Mouse (Mus musculus) forebrain, embryonic 15.5 days (tissue): Measurements from ENCODE around the gene Chrna1. TPM values are rescaled to one million over a fixed set of nuclear protein-coding genes. Genes with fewer than 3 reads are reported as not detected.

ENCODE experiments used
- ATAC-seq: fragments of 200-750 bp; cut with Nextera tagmentation; replicated peaks from 2 replicates; pipeline ENCODE4 v1.8.0; 2017; ENCODE audit warnings: mild to moderate bottlenecking, moderate TSS enrichment, moderate library complexity
- H3K27ac ChIP-seq: fragments of 300-500 bp; sonication (generic); replicated peaks from 2 replicates; pipeline ENCODE4 v1.5.1; 2015; ENCODE audit warnings: mild to moderate bottlenecking, inconsistent platforms
- H3K27me3 ChIP-seq: fragments of 300-500 bp; sonication (generic); 2 replicates; pipeline ENCODE4 v1.6.1; 2015; ENCODE audit warnings: inconsistent platforms
- H3K36me3 ChIP-seq: fragments of 300-500 bp; sonication (generic); 2 replicates; pipeline ENCODE4 v1.6.1; 2015; ENCODE audit warnings: mild to moderate bottlenecking, inconsistent platforms
- H3K4me1 ChIP-seq: fragments of 300-500 bp; sonication (generic); 2 replicates; pipeline ENCODE4 v1.6.1; 2015; ENCODE audit warnings: inconsistent platforms
- H3K4me2 ChIP-seq: fragments of 300-500 bp; sonication (generic); replicated peaks from 2 replicates; pipeline ENCODE4 v1.6.1; 2015; ENCODE audit warnings: mild to moderate bottlenecking, inconsistent platforms
- H3K4me3 ChIP-seq: fragments of 300-500 bp; sonication (generic); 2 replicates; pipeline ENCODE4 v1.5.1; 2015; ENCODE audit warnings: mild to moderate bottlenecking, inconsistent platforms
- H3K9ac ChIP-seq: fragments of 300-500 bp; sonication (generic); replicated peaks from 2 replicates; pipeline ENCODE4 v1.6.1; 2015; ENCODE audit warnings: mild to moderate bottlenecking, inconsistent platforms
- H3K9me3 ChIP-seq: fragments of 300-500 bp; sonication (generic); 2 replicates; pipeline ENCODE4 v1.6.1; 2016; ENCODE audit warnings: inconsistent platforms
- WGBS: fragments of 180-500 bp; shearing (Covaris S2); methylation state at CpG from one replicate; pipeline ENCODE4 v1.1.7; 2015; ENCODE audit warnings: mixed read lengths; 5-methylcytosine and 5-hydroxymethylcytosine counted together
- polyA plus RNA-seq: library from polyadenylated mRNA; unstranded; fragments of >200 nt; fragmentation: Nextera tagmentation; extraction: Ambion mirVana; gene quantifications from 2 replicates; pipeline ENCODE4 v1.2.1, GENCODE M21; 2015

Gene Chrna1
- polyA plus RNA-seq, 1 experiment from 2014 or later = 0.11 TPM

GRCm38 (mm10) chr2:73550725-73551124 lies 29.4 kb downstream of the Chrna1 start:
- Histone ChIP-seq H3K36me3 (no peaks in the 10 kb centered on the region), H3K27ac (no peak overlapping the region), H3K27me3 (no peaks in the 10 kb centered on the region), H3K4me3 (no peak overlapping the region), H3K9ac (no peak overlapping the region), H3K9me3 (no peaks in the 10 kb centered on the region), H3K4me2 (peak overlapping the region; percentile 27), H3K4me1 (no peaks in the 10 kb centered on the region)
- WGBS = 24% methylated on average over 6 of the region's 6 CpGs
- ATAC-seq = no peak; the same call in 1 of the 2 replicates

- Histone ChIP-seq H3K4me2 (no peak overlapping the region), H3K9ac (no peak overlapping the region), H3K27ac (no peak overlapping the region), H3K27me3 (no peaks in the 10 kb centered on the region), H3K9me3 (no peaks in the 10 kb centered on the region), H3K36me3 (no peaks in the 10 kb centered on the region), H3K4me1 (no peaks in the 10 kb centered on the region), H3K4me3 (no peak overlapping the region)
- no peak for ATAC-seq
- 51% methylated on average over 2 of the region's 2 CpGs for WGBS
Observed at GRCm38 (mm10) chr2:73548542-73548941, 31.6 kb downstream of the Chrna1 start.

DNA sequence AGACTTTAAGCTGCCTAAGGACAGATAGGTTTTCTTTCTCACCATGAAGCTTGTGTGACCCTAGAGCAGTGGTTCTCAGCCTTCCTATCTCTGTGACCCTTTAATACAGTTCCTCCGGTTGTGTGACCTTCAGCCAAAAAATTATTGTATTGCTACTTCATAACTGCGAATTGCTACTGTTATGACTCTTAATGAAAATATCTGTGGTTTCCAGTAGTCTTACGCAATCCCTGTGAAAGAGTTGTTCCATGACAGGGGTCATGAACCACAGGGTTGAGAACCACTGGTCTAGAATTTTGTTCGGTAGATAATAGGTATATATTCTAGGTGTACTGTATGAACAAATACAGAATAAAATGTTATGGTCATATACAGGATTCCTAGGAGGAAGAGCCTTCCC lies 32.9 kb downstream of the Chrna1 start:
- 93% methylated on average over 4 of the region's 4 CpGs for WGBS
- no peak for ATAC-seq
- no peaks in the 10 kb centered on the region for H3K36me3 ChIP-seq
- H3K4me2 ChIP-seq = no peak overlapping the region
- no peak overlapping the region for H3K4me3 ChIP-seq
- no peaks in the 10 kb centered on the region for H3K4me1 ChIP-seq
- no peak overlapping the region for H3K9ac ChIP-seq
- H3K27me3 ChIP-seq = no peaks in the 10 kb centered on the region
- H3K27ac ChIP-seq = no peak overlapping the region
- H3K9me3 ChIP-seq = no peaks in the 10 kb centered on the region

DNA sequence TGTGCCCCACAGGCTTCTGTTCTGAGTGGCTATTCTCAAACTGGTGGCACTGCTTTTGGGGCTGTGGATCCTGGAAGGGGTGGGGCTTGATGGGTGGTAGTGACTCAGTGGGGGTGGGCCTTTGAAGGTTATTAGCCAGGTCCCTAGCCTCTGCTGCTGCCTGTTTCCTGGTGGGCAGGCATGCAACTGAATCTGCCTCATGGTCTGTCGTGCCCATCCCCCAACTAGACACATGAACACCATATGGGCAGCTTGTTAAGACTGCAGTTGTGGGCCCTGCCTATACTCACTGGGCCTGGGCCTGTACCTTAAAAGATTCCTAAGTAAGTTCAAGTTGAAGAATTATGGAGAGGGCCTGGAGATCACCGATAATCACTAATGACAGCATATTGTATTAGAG lies 34.6 kb downstream of the Chrna1 start:
- Histone ChIP-seq H3K27me3 (no peaks in the 10 kb centered on the region), H3K4me2 (no peak overlapping the region), H3K9ac (no peak overlapping the region), H3K4me3 (no peak overlapping the region), H3K27ac (no peak overlapping the region), H3K36me3 (no peaks in the 10 kb centered on the region), H3K9me3 (no peaks in the 10 kb centered on the region), H3K4me1 (no peaks in the 10 kb centered on the region)
- WGBS = 86% methylated on average over 2 of the region's 2 CpGs
- no peak; the same call in 1 of the 2 replicates for ATAC-seq

DNA sequence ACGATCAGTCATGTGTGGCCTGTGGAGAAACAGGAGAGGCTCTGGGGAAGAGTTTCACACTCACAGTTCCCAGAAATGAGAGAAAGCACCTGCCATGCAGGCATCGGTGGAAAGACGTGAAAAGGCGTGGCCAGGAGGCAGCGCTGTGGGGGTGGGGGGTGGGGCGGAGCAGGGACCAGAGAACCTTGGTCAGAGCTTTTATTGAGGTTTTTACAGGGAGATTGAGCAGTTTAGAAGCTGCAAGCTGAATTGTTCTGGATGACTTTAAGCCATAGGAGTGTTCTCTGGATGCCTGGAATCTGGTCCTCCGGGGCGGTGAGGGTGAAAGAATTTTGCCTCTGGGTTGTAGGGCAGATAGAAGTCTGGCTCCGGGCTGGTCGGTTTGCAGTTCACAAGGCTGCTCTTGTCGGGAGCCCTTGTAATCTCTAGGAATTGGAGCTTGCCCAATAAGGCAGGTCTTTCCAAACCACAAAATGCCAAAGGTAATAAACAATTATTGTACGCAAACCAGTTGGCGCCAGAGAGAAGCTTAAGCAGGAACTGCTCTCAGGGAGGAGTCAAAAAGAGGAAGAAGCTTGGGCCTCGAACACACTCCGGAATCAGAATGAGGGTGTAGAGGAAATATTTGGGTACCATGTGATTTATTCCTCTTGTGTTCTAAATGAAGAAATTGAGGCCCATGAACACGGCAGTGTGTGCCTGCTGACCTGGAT lies 39.5 kb downstream of the Chrna1 start:
- Histone ChIP-seq H3K4me3 (no peak overlapping the region), H3K4me1 (no peaks in the 10 kb centered on the region), H3K36me3 (no peaks in the 10 kb centered on the region), H3K27ac (no peak overlapping the region), H3K4me2 (no peak overlapping the region), H3K9ac (no peak overlapping the region), H3K9me3 (no peaks in the 10 kb centered on the region), H3K27me3 (no peaks in the 10 kb centered on the region)
- no peak for ATAC-seq
- 40% methylated on average over 16 of the region's 16 CpGs for WGBS

DNA sequence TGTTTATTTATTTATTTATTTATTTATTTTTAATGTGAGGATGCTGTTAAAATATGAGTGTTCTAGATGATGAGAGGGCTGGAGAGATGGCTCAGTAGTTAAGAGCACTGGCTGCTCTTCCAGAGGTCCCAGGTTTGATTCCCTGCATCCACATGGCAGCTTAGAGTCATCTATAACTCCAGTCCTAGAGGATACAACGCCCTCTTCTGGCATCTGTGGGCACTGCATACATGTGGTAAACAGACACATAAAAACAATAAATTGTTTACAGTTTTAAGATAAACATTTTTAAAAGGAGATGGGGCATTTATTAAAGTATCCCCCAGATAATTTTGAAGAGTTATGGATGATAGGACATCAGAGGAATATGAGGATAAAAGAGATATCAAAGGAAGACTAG lies 40.4 kb downstream of the Chrna1 start:
- no peak overlapping the region for H3K27ac ChIP-seq
- H3K4me3 ChIP-seq = no peak overlapping the region
- H3K9me3 ChIP-seq = no peaks in the 10 kb centered on the region
- H3K9ac ChIP-seq = no peak overlapping the region
- no peak overlapping the region for H3K4me2 ChIP-seq
- WGBS = 42% methylated on average over 1 of the region's 1 CpGs
- H3K36me3 ChIP-seq = no peaks in the 10 kb centered on the region
- no peak for ATAC-seq
- no peaks in the 10 kb centered on the region for H3K27me3 ChIP-seq
- no peaks in the 10 kb centered on the region for H3K4me1 ChIP-seq

GRCm38 (mm10) chr2:73539141-73539540 lies 41.0 kb downstream of the Chrna1 start:
- H3K4me3 ChIP-seq = no peak overlapping the region
- no peaks in the 10 kb centered on the region for H3K27me3 ChIP-seq
- WGBS = 84% methylated on average over 3 of the region's 3 CpGs
- H3K9ac ChIP-seq = no peak overlapping the region
- no peak for ATAC-seq
- H3K9me3 ChIP-seq = no peaks in the 10 kb centered on the region
- H3K27ac ChIP-seq = no peak overlapping the region
- no peaks in the 10 kb centered on the region for H3K36me3 ChIP-seq
- H3K4me1 ChIP-seq = no peaks in the 10 kb centered on the region
- no peak overlapping the region for H3K4me2 ChIP-seq

DNA sequence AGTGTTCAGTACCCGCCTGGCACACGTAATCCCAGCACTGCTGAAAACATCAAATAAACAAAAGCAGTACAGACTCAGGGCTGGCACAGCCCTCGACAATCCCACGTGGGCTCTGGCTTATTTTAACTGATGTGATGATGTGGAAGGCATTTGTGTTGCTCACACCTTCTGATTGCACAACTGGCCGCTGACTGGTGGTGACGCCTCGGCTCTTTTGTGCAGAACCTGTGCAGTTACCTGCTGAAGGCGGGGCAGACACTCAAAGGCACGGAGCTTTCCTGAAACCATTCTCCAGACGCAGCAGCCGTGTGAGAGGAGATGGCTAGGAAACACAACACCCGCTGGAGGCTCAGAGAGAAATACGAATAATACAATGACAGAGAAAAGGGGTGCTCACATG lies 41.5 kb downstream of the Chrna1 start:
- Histone ChIP-seq H3K4me2 (no peak overlapping the region), H3K36me3 (no peaks in the 10 kb centered on the region), H3K27me3 (no peaks in the 10 kb centered on the region), H3K4me3 (no peak overlapping the region), H3K9ac (no peak overlapping the region), H3K9me3 (no peaks in the 10 kb centered on the region), H3K27ac (no peak overlapping the region), H3K4me1 (no peaks in the 10 kb centered on the region)
- ATAC-seq = no peak
- 78% methylated on average over 13 of the region's 13 CpGs for WGBS

GRCm38 (mm10) chr2:73536091-73536783 lies 43.9 kb downstream of the Chrna1 start:
- no peak overlapping the region for H3K4me3 ChIP-seq
- H3K27ac ChIP-seq = no peak overlapping the region
- 84% methylated on average over 15 of the region's 15 CpGs for WGBS
- H3K27me3 ChIP-seq = 0 out of 2 replicates have a peak, but pooled peaks cover 2% of the 10 kb centered on the region
- H3K4me2 ChIP-seq = no peak overlapping the region
- H3K36me3 ChIP-seq = no peaks in the 10 kb centered on the region
- ATAC-seq = no peak
- H3K9me3 ChIP-seq = no peaks in the 10 kb centered on the region
- no peaks in the 10 kb centered on the region for H3K4me1 ChIP-seq
- no peak overlapping the region for H3K9ac ChIP-seq

- no peak overlapping the region for H3K27ac ChIP-seq
- H3K4me1 ChIP-seq = peaks cover 5% of the 10 kb centered on the region
- WGBS = 58% methylated on average over 10 of the region's 10 CpGs
- H3K9me3 ChIP-seq = no peaks in the 10 kb centered on the region
- ATAC-seq = no peak
- H3K4me2 ChIP-seq = no peak overlapping the region
- H3K9ac ChIP-seq = no peak overlapping the region
- H3K4me3 ChIP-seq = no peak overlapping the region
- 0 out of 2 replicates have a peak, but pooled peaks cover 3% of the 10 kb centered on the region for H3K27me3 ChIP-seq
- H3K36me3 ChIP-seq = no peaks in the 10 kb centered on the region
Observed at GRCm38 (mm10) chr2:73534720-73535119, 45.4 kb downstream of the Chrna1 start.

DNA sequence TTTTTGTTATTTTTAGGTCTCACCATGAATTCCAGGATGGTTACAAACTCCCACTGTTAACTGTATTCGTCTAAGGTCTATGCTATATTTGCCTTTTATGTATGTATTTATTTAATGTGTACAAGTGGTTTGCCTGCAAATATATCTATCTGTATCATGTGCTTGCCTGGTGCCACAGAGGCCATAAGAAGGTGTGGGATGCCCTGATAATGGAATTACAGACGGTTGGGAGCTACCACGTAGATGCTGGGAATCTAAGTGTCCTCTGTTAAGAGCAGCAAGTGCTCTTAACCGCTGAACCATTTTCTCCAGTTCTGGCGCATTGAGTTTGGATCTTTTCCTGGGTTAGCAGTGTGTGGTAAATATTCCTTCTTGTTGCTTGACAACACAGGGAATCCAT lies 49.7 kb downstream of the Chrna1 start:
- H3K4me3 ChIP-seq = no peak overlapping the region
- H3K36me3 ChIP-seq = no peaks in the 10 kb centered on the region
- H3K27ac ChIP-seq = no peak overlapping the region
- H3K4me2 ChIP-seq = no peak overlapping the region
- peaks cover 3% of the 10 kb centered on the region; the same call in 1 of the 2 replicates for H3K27me3 ChIP-seq
- H3K9ac ChIP-seq = no peak overlapping the region
- WGBS = 76% methylated on average over 5 of the region's 5 CpGs
- ATAC-seq = no peak
- H3K9me3 ChIP-seq = no peaks in the 10 kb centered on the region
- H3K4me1 ChIP-seq = peaks cover 12% of the 10 kb centered on the region

GRCm38 (mm10) chr2:73529356-73530330 lies 50.5 kb downstream of the Chrna1 start, which contains the start of gene Wipf1:
TSS of gene Wipf1 (minus strand) at chr2:73529734.
- Histone ChIP-seq H3K36me3 (no peaks in the 10 kb centered on the region), H3K4me2 (peak within 1 kb of the TSS; percentile 92), H3K9me3 (no peaks in the 10 kb centered on the region), H3K4me1 (peaks cover 12% of the 10 kb centered on the region), H3K9ac (peak within 1 kb of the TSS; percentile 65), H3K4me3 (peak within 1 kb of the TSS; percentile 66), H3K27me3 (peaks cover 3% of the 10 kb centered on the region; the same call in 1 of the 2 replicates), H3K27ac (peak within 1 kb of the TSS; percentile 28; the same call in 1 of the 2 replicates)
- WGBS = 1% methylated on average over 62 of the region's 66 CpGs
- ATAC-seq = peak; percentile 68
